Mouse (Mus musculus) stomach, embryonic 14.5 days (tissue): Measurements from ENCODE around the gene Vps33b. TPM values are rescaled to one million over a fixed set of nuclear protein-coding genes. Genes with fewer than 3 reads are reported as not detected.

Experiments
- ATAC-seq: fragments of 200-750 bp; cut with Nextera tagmentation; 2 replicates; pipeline ENCODE4 v1.8.0; 2017; ENCODE audit warnings: low read depth, moderate TSS enrichment; ENCODE audit not compliant: insufficient number of reproducible peaks, insufficient read depth, low FRiP score
- H3K27ac ChIP-seq: fragments of 300-500 bp; sonication (generic); 2 replicates; pipeline ENCODE4 v1.5.1; 2014; ENCODE audit warnings: mild to moderate bottlenecking, low read length, moderate library complexity, mixed read lengths
- H3K27me3 ChIP-seq: fragments of 300-500 bp; sonication (generic); 2 replicates; pipeline ENCODE4 v1.6.1; 2014; ENCODE audit warnings: low read length, control low read depth, mixed read lengths; ENCODE audit not compliant: control insufficient read depth, insufficient read depth
- H3K36me3 ChIP-seq: fragments of 300-500 bp; sonication (generic); 2 replicates; pipeline ENCODE4 v1.6.1; 2014; ENCODE audit warnings: mild to moderate bottlenecking, control low read depth, low read length, moderate library complexity, mixed read lengths; ENCODE audit not compliant: control insufficient read depth, insufficient read depth
- H3K4me1 ChIP-seq: fragments of 300-500 bp; sonication (generic); 2 replicates; pipeline ENCODE4 v1.6.1; 2014; ENCODE audit warnings: low read length, control low read depth, mixed read lengths; ENCODE audit not compliant: control insufficient read depth, insufficient read depth
- H3K4me2 ChIP-seq: fragments of 300-500 bp; sonication (generic); replicated peaks from 2 replicates; pipeline ENCODE4 v1.6.1; 2014; ENCODE audit warnings: low read depth, low read length, control low read depth
- H3K4me3 ChIP-seq: fragments of 300-500 bp; sonication (generic); 2 replicates; pipeline ENCODE4 v1.5.1; 2014; ENCODE audit warnings: low read depth, low read length, control low read depth
- H3K9ac ChIP-seq: fragments of 300-500 bp; sonication (generic); replicated peaks from 2 replicates; pipeline ENCODE4 v1.6.1; 2014; ENCODE audit warnings: low read depth, mild to moderate bottlenecking, control low read depth, low read length, moderate library complexity, mixed read lengths
- H3K9me3 ChIP-seq: fragments of 300-500 bp; sonication (generic); 2 replicates; pipeline ENCODE4 v1.6.1; 2016; ENCODE audit warnings: low read depth, low read length, control low read depth; ENCODE audit not compliant: control insufficient read depth
- WGBS: fragments of 180-500 bp; shearing (Covaris S2); extraction: QIAGEN DNeasy Blood & Tissue Kit; methylation state at CpG from one replicate; pipeline ENCODE4 v1.1.7; 2014; 5-methylcytosine and 5-hydroxymethylcytosine counted together
- polyA plus RNA-seq: library from polyadenylated mRNA; unstranded; fragments of >200 nt; fragmentation: Nextera tagmentation; extraction: Ambion mirVana; gene quantifications from 2 replicates; pipeline ENCODE4 v1.2.1, GENCODE M21; 2014

Vps33b gene
- polyA plus RNA-seq, 1 experiment from 2014 or later: 15.6 TPM

- Histone ChIP-seq H3K9me3 (no peaks in the 10 kb centered on the region), H3K4me3 (no peak overlapping the region), H3K9ac (no peak overlapping the region), H3K4me1 (peaks cover 5% of the 10 kb centered on the region; the same call in 1 of the 2 replicates), H3K36me3 (no peaks in the 10 kb centered on the region), H3K4me2 (no peak overlapping the region), H3K27ac (no peak overlapping the region), H3K27me3 (no peaks in the 10 kb centered on the region)
- no peak for ATAC-seq
- 58% methylated on average over 2 of the region's 2 CpGs for WGBS
Observed at GRCm38 (mm10) chr7:80257706-80258105, 11.7 kb upstream of the Vps33b start.

GRCm38 (mm10) chr7:80260625-80261371 is 8.7 kb upstream of the Vps33b start, which contains the start of gene Ngrn:
Ngrn (plus strand) TSS chr7:80261215.
- Histone ChIP-seq H3K4me3 (peak within 1 kb of the TSS; percentile 76), H3K36me3 (peaks cover 9% of the 10 kb centered on the region; the same call in 1 of the 2 replicates)

GRCm38 (mm10) chr7:80261372-80261990 is 8.0 kb upstream of the Vps33b start:
- Histone ChIP-seq H3K9ac (peak overlapping the region; percentile 62), H3K4me1 (peaks cover 5% of the 10 kb centered on the region; the same call in 1 of the 2 replicates), H3K27ac (peak overlapping the region; percentile 35), H3K4me3 (peak overlapping the region; percentile 76), H3K27me3 (no peaks in the 10 kb centered on the region), H3K4me2 (peak overlapping the region; percentile 73), H3K9me3 (no peaks in the 10 kb centered on the region), H3K36me3 (peaks cover 12% of the 10 kb centered on the region; the same call in 1 of the 2 replicates)
- WGBS: under 1% methylated on average over 32 of the region's 32 CpGs
- peak; percentile 63 for ATAC-seq

More at GRCm38 (mm10) chr7:80260625-80261371, 8.7 kb upstream of the Vps33b start, which contains the start of gene Ngrn:
- peak; percentile 90 for ATAC-seq
- Histone ChIP-seq H3K9me3 (no peaks in the 10 kb centered on the region), H3K9ac (peak within 1 kb of the TSS; percentile 62), H3K4me1 (peaks cover 5% of the 10 kb centered on the region; the same call in 1 of the 2 replicates), H3K27me3 (no peaks in the 10 kb centered on the region), H3K27ac (peak within 1 kb of the TSS; percentile 35), H3K4me2 (peak within 1 kb of the TSS; percentile 73)
- 25% methylated on average over 40 of the region's 40 CpGs for WGBS

- Histone ChIP-seq H3K36me3 (peaks cover 17% of the 10 kb centered on the region), H3K27me3 (no peaks in the 10 kb centered on the region), H3K4me1 (peaks cover 5% of the 10 kb centered on the region; the same call in 1 of the 2 replicates), H3K4me2 (no peak overlapping the region), H3K27ac (no peak overlapping the region), H3K9ac (no peak overlapping the region), H3K4me3 (no peak overlapping the region), H3K9me3 (no peaks in the 10 kb centered on the region)
- ATAC-seq: no peak
- 94% methylated on average over 12 of the region's 12 CpGs for WGBS
Observed at GRCm38 (mm10) chr7:80264606-80265005, 4.8 kb upstream of the Vps33b start.

- H3K27me3 ChIP-seq: no peaks in the 10 kb centered on the region
- no peak overlapping the region for H3K4me3 ChIP-seq
- H3K4me1 ChIP-seq: no peaks in the 10 kb centered on the region; the same call in 1 of the 2 replicates
- no peak overlapping the region for H3K4me2 ChIP-seq
- no peak for ATAC-seq
- WGBS: 71% methylated on average over 1 of the region's 1 CpGs
- no peak overlapping the region for H3K27ac ChIP-seq
- H3K9ac ChIP-seq: no peak overlapping the region
- peaks cover 17% of the 10 kb centered on the region for H3K36me3 ChIP-seq
- no peaks in the 10 kb centered on the region for H3K9me3 ChIP-seq
Observed at GRCm38 (mm10) chr7:80267764-80268163, 1.7 kb upstream of the Vps33b start.

GRCm38 (mm10) chr7:80269751-80270255 is 354 bp downstream of the Vps33b start:
- under 1% methylated on average over 23 of the region's 23 CpGs for WGBS
- Histone ChIP-seq H3K4me1 (no peaks in the 10 kb centered on the region; the same call in 1 of the 2 replicates), H3K36me3 (peaks cover 17% of the 10 kb centered on the region), H3K27ac (no peak overlapping the region; the same call in 1 of the 2 replicates), H3K9me3 (peaks cover 8% of the 10 kb centered on the region; the same call in 1 of the 2 replicates), H3K27me3 (no peaks in the 10 kb centered on the region), H3K4me3 (peak overlapping the region; percentile 78), H3K4me2 (peak overlapping the region; percentile 78), H3K9ac (peak overlapping the region; percentile 57)
- peak; percentile 63; the same call in 1 of the 2 replicates for ATAC-seq

- H3K36me3 ChIP-seq: peaks cover 33% of the 10 kb centered on the region
- H3K27ac ChIP-seq: no peak overlapping the region
- no peak overlapping the region for H3K9ac ChIP-seq
- H3K4me2 ChIP-seq: no peak overlapping the region
- 93% methylated on average over 2 of the region's 2 CpGs for WGBS
- no peaks in the 10 kb centered on the region for H3K27me3 ChIP-seq
- H3K4me3 ChIP-seq: no peak overlapping the region
- H3K9me3 ChIP-seq: peaks cover 13% of the 10 kb centered on the region; the same call in 1 of the 2 replicates
- no peaks in the 10 kb centered on the region; the same call in 1 of the 2 replicates for H3K4me1 ChIP-seq
- no peak for ATAC-seq
Observed at GRCm38 (mm10) chr7:80273456-80273855, 4.0 kb downstream of the Vps33b start.

GRCm38 (mm10) chr7:80276374-80276773 is 6.9 kb downstream of the Vps33b start:
- no peak overlapping the region for H3K4me2 ChIP-seq
- H3K4me3 ChIP-seq: no peak overlapping the region
- no peaks in the 10 kb centered on the region for H3K27me3 ChIP-seq
- H3K9me3 ChIP-seq: peaks cover 13% of the 10 kb centered on the region; the same call in 1 of the 2 replicates
- no peak overlapping the region for H3K27ac ChIP-seq
- peaks cover 41% of the 10 kb centered on the region for H3K36me3 ChIP-seq
- no peaks in the 10 kb centered on the region for H3K4me1 ChIP-seq
- 94% methylated on average over 4 of the region's 4 CpGs for WGBS
- ATAC-seq: no peak
- no peak overlapping the region for H3K9ac ChIP-seq
